Mouse (Mus musculus) liver, adult 2 months (tissue): ENCODE measurements around the gene Olfr523. TPM values are rescaled to one million over a fixed set of nuclear protein-coding genes. Genes with fewer than 3 reads are reported as not detected.
A peak's percentile ranks its signal among the peaks of the same experiment; 100 is the strongest.
"Not testable (repeated sequence)": the region's sequence is repeated elsewhere in the genome, so short reads cannot be mapped to it uniquely, and the experiment has no call there.

Source experiments
- DNase-seq: peaks from one replicate; pipeline ENCODE4 v3.0.0-alpha.2; 2011; ENCODE audit warnings: low read depth, low spot score; ENCODE audit errors: extremely low read depth
- H3K27ac ChIP-seq: fragments of 200-500 bp; replicated peaks from 2 replicates; pipeline ENCODE4 v1.5.1; 2012; ENCODE audit warnings: low read depth, mild to moderate bottlenecking, control low read depth, inconsistent platforms, low read length; ENCODE audit not compliant: insufficient read depth
- H3K27me3 ChIP-seq: fragments of 200-500 bp; 2 replicates; pipeline ENCODE4 v1.6.1; 2012; ENCODE audit warnings: mild to moderate bottlenecking, moderate library complexity, low read length, inconsistent platforms; ENCODE audit not compliant: control insufficient read depth, insufficient read depth
- H3K36me3 ChIP-seq: fragments of 200-500 bp; 2 replicates; pipeline ENCODE4 v1.6.1; 2012; ENCODE audit warnings: low read length, inconsistent platforms; ENCODE audit not compliant: control insufficient read depth, insufficient read depth
- H3K4me1 ChIP-seq: fragments of 200-500 bp; 2 replicates; pipeline ENCODE4 v1.6.1; 2011; ENCODE audit warnings: low read length; ENCODE audit not compliant: control insufficient read depth, insufficient read depth
- H3K4me3 ChIP-seq: fragments of 200-500 bp; 2 replicates; pipeline ENCODE4 v1.5.1; 2011; ENCODE audit warnings: low read depth, mild to moderate bottlenecking, control low read depth, low read length, moderate library complexity; ENCODE audit not compliant: insufficient read depth
- H3K79me2 ChIP-seq: fragments of 200-500 bp; 2 replicates; pipeline ENCODE4 v1.6.1; 2012; ENCODE audit warnings: inconsistent platforms, mild to moderate bottlenecking, low read length, moderate library complexity; ENCODE audit not compliant: control insufficient read depth, insufficient read depth
- H3K9ac ChIP-seq: fragments of 200-500 bp; 2 replicates; pipeline ENCODE4 v1.6.1; 2012; ENCODE audit warnings: low read depth, mild to moderate bottlenecking, control low read depth, inconsistent platforms, low read length
- CTCF ChIP-seq: fragments of 200-500 bp; IDR thresholded peaks from 2 replicates; pipeline ENCODE4 v1.5.1; 2011; ENCODE audit warnings: low read depth, low read length, control low read depth
- POLR2A ChIP-seq: fragments of 200-500 bp; IDR thresholded peaks from 2 replicates; pipeline ENCODE4 v1.6.1; 2011; ENCODE audit warnings: low read length, control low read depth; ENCODE audit not compliant: insufficient read depth; ENCODE audit errors: extremely low read depth
- WGBS: fragments of 180-500 bp; shearing (Covaris S2); methylation state at CpG from one replicate; pipeline ENCODE4 v1.1.7; 2018; 5-methylcytosine and 5-hydroxymethylcytosine counted together
- polyA plus RNA-seq: library from polyadenylated mRNA; depleted of rRNA; stranded (reverse); fragments of >200 nt; gene quantifications from 2 replicates; pipeline ENCODE4 v1.2.3, GENCODE M21; 2012; rRNA removed
- total RNA-seq: library from RNA; depleted of rRNA; stranded (reverse); fragments of >200 nt; gene quantifications from 2 replicates; pipeline ENCODE4 v1.2.3, GENCODE M21; 2014; rRNA removed

Olfr523 gene
- total RNA-seq (not detected in 2 replicates), polyA plus RNA-seq (not detected in 2 replicates)

DNA sequence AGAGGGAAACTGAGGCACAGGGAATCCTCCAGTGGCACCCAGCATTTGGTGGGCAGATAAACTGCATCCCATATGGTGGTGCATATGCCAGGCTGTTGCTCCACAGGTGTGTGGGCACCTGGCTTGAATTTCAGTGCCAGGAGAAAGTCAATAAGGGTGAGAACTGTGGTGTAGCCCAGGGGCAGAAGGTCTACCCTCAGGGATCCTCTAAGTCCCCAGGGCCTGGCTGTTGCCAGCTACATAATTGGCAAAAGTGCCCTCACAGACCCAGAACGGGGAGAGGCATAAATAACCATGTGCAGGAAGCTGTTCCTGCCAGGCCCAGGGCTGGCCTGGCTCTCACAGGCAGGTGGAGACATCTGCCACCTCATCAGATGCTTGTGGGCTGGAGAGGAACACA is at the start of gene Olfr523:
Olfr523 (plus strand) TSS at position 282 of the 400 bp plus-strand sequence.
- no peak for TF ChIP-seq CTCF
- WGBS = 37% methylated on average over 1 of the region's 1 CpGs
- DNase-seq = no peak
- Histone ChIP-seq H3K4me3 (no peak within 1 kb of the TSS), H3K36me3 (no peaks in the 10 kb centered on the region), H3K27ac (no peak within 1 kb of the TSS), H3K79me2 (no peaks in the 10 kb centered on the region), H3K9ac (no peak within 1 kb of the TSS), H3K27me3 (no peaks in the 10 kb centered on the region), H3K4me1 (no peaks in the 10 kb centered on the region)

DNA sequence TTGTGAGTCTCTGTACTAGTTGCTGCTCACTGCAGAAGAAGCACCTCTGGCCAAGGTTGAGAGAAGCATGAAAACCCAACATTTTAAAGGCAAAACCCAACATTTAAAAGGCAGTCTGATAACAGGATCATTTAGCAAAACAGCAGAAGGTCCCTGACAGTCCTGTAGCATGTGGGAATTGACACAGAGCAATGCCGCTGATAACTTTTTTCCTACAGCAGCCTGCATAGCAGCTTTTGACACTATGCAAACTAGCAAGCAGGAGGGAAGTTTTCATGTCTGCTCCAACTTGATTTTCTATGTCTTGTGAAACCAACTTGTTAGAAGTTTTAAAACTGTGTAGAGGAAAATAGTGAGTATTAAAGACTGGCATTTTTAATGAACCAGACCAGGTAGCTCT is 48.6 kb upstream of the Olfr523 start:
- Histone ChIP-seq H3K4me1 (peaks cover 8% of the 10 kb centered on the region), H3K36me3 (peaks cover 12% of the 10 kb centered on the region; the same call in 1 of the 2 replicates), H3K79me2 (no peaks in the 10 kb centered on the region; the same call in 1 of the 2 replicates), H3K27ac (no peak overlapping the region), H3K27me3 (no peaks in the 10 kb centered on the region), H3K4me3 (no peak overlapping the region), H3K9ac (no peak overlapping the region)
- TF ChIP-seq POLR2A = no peak
- TF ChIP-seq CTCF = no peak
- DNase-seq = no peak
- WGBS = 98% methylated on average over 1 of the region's 1 CpGs

DNA sequence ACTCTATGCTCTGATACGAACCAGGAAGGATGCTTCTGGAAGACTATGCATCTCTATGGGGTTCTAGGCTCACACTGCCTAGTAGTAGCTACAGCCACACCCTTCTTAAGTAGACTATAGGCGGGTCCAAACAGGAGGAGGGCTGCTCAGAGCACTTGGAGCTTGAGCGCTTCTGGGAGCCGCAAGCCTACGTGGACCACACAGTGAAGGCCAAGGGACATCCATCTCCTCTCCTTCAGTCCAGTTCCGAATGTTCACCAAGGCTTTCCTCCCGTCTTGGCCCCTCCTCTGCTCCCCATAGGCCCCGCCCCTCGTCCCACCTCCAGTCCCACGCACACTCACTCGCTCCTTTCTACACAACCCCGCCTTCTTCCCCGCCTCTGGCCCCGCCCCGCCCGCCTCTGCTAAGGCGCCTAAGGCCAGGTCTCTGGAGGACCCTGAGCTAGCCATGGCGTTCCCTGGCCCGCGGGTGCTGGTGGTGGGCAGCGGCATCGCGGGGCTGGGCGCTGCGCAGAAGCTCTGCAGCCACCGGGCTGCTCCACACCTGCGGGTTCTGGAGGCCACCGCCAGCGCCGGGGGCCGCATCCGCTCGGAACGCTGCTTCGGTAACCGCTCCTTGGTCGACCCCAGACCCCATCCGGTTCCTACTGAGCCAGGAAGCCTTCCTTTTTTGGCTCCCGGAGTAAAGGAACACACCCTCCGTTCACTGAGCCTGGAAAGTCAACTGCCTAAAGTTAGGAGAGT is 47.6 kb upstream of the Olfr523 start:
- Histone ChIP-seq H3K27me3 (no peaks in the 10 kb centered on the region), H3K27ac (peak overlapping the region; percentile 42), H3K79me2 (no peaks in the 10 kb centered on the region; the same call in 1 of the 2 replicates), H3K36me3 (peaks cover 19% of the 10 kb centered on the region; the same call in 1 of the 2 replicates), H3K4me1 (peaks cover 8% of the 10 kb centered on the region), H3K9ac (peak overlapping the region; percentile 87), H3K4me3 (peak overlapping the region; percentile 68)
- WGBS = 3% methylated on average over 40 of the region's 40 CpGs
- TF ChIP-seq POLR2A (0 out of 2 replicates have a peak, but pooled peaks have one; percentile 22), CTCF (no peak)
- DNase-seq = peak; percentile 68

DNA sequence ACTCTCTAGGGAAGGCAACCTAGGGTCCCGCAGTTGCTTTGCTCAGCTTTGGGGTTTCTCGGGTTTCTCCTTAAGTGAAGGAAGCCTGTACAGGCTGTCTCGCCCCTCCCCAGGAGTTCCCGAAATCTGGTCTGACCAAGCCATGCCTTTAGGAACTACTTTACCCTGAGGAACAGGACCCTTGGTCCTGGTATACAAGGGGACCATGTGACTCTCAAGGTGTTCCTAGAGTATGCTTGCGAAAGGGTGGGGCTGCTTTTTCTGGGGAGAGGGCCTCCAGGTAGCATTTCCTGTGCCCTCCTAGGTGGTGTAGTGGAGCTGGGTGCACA is 47.0 kb upstream of the Olfr523 start:
- no peak for DNase-seq
- Histone ChIP-seq H3K27me3 (no peaks in the 10 kb centered on the region), H3K79me2 (no peaks in the 10 kb centered on the region; the same call in 1 of the 2 replicates), H3K4me1 (peaks cover 8% of the 10 kb centered on the region), H3K9ac (peak overlapping the region; percentile 87), H3K36me3 (peaks cover 24% of the 10 kb centered on the region; the same call in 1 of the 2 replicates), H3K4me3 (peak overlapping the region; percentile 68), H3K27ac (peak overlapping the region; percentile 42)
- TF ChIP-seq CTCF (no peak), POLR2A (no peak)
- 25% methylated on average over 5 of the region's 5 CpGs for WGBS

DNA sequence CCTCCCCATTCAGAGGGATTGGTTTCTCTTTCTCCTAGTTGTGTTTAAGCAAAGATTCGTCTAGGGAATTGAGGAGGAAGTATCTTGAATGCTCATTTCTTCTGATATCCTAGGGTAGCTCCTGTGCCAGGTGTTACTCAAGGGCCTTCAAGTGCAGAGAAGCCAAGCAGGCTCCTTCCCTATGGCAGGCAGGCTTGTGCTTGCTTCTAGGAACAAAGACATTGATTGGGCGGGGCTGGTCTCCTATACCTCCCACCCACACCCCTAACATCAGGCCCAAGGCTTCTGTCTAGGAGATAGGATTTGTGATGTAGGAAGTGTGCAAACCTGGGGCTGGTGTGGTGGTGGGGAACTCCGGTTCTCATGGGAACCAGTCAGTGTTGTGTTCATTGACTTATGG is 46.1 kb upstream of the Olfr523 start:
- peaks cover 8% of the 10 kb centered on the region for H3K4me1 ChIP-seq
- no peaks in the 10 kb centered on the region for H3K27me3 ChIP-seq
- peaks cover 31% of the 10 kb centered on the region; the same call in 1 of the 2 replicates for H3K36me3 ChIP-seq
- no peak overlapping the region for H3K9ac ChIP-seq
- WGBS = 86% methylated on average over 3 of the region's 3 CpGs
- DNase-seq = no peak
- H3K27ac ChIP-seq = no peak overlapping the region
- H3K79me2 ChIP-seq = no peaks in the 10 kb centered on the region; the same call in 1 of the 2 replicates
- H3K4me3 ChIP-seq = no peak overlapping the region
- TF ChIP-seq CTCF = no peak
- TF ChIP-seq POLR2A = no peak

DNA sequence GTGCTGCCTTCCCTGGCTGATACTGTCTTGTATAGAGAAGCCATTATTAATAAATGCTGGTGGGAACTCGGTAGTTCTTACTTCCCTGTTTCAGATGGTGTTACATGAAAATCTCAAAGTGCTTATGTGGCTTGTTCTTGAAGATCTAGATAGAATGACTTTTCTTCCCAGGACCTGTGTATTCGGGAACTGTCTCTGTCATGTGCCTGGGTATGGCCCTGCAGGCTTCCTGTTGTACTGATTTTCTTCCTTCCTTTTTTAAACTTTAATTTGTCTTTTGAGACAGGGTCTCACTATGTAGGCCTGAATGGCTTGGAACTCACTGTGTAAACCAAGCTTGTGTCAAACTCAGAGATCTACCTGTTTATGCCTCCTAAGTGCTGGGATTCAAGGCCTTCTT is 45.1 kb upstream of the Olfr523 start:
- Histone ChIP-seq H3K4me1 (peaks cover 8% of the 10 kb centered on the region), H3K27me3 (no peaks in the 10 kb centered on the region), H3K9ac (no peak overlapping the region), H3K27ac (no peak overlapping the region), H3K79me2 (no peaks in the 10 kb centered on the region; the same call in 1 of the 2 replicates), H3K4me3 (no peak overlapping the region), H3K36me3 (peaks cover 36% of the 10 kb centered on the region)
- DNase-seq = peak; percentile 34
- WGBS = 85% methylated on average over 2 of the region's 2 CpGs
- TF ChIP-seq POLR2A = no peak
- TF ChIP-seq CTCF = no peak

DNA sequence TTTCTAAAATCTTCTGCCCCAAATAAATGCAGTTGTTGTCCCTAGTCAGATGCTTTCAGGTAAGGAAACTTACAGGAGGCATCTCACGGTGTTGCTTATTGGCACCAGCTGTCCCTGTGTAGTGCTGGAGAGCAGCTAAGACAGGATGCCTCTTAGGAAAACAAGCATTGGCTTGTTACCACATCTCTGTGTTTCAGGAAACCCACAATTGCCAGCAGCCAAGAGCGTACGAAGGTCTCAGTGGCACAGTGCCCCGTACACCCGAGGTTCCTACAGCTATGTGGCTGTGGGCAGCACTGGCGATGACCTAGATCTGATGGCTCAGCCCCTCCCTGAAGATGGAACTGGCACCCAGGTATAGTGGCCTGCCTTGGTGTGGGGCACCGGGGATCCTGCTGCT is 40.8 kb upstream of the Olfr523 start:
- H3K36me3 ChIP-seq = peaks cover 41% of the 10 kb centered on the region
- DNase-seq = not testable (repeated sequence)
- WGBS = 93% methylated on average over 7 of the region's 7 CpGs

DNA sequence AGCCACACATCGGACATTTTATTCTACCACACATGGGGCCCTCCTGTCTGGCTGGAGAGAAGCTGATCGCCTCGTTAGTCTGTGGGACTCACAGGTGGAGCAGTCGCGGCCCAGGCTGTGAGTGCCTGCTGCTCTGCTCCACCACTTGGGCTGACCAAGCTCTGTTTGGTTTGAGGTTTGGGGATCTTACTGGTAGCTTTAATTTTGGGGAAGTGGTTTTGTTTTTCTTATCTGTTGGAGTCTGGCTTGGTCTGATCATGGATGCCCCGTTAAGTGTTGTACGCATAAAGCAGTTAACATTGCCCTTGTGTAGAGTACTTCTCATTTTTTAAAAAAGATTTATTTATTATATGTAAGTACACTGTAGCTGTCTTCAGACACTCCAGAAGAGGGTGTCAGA is 39.0 kb upstream of the Olfr523 start:
- DNase-seq, H3K27ac ChIP-seq, H3K4me1 ChIP-seq, H3K4me3 ChIP-seq, H3K79me2 ChIP-seq, H3K27me3 ChIP-seq, H3K9ac ChIP-seq: not testable (repeated sequence)
- WGBS = 88% methylated on average over 7 of the region's 7 CpGs
- peaks cover 31% of the 10 kb centered on the region for H3K36me3 ChIP-seq

More for the DNA sequence above, 40.8 kb upstream of the Olfr523 start:
- H3K79me2 ChIP-seq, H3K4me3 ChIP-seq, H3K4me1 ChIP-seq, H3K9ac ChIP-seq, H3K27ac ChIP-seq, H3K27me3 ChIP-seq: not testable (repeated sequence)
